Mouse (Mus musculus) gastrocnemius, adult 8-10 months (tissue): ENCODE results near the gene Sympk. TPM values are rescaled to one million over a fixed set of nuclear protein-coding genes. Genes with fewer than 3 reads are reported as not detected.

Experiments used
- DNase-seq, 2 experiments: peaks; one replicate each; pipeline ENCODE4 v3.0.0; 2022; ENCODE audit warnings: low spot score in 2 of 2
- total RNA-seq, 4 experiments: library from RNA; stranded (reverse); gene quantifications; 2 replicates each; pipeline ENCODE4 v1.2.4; 2022

Sympk gene
- total RNA-seq, result 10 to 100 TPM; 70.2 to 93.3 (median 83.6) TPM

- DNase-seq, result peak; percentile 86 to 94
These were observed at the start of gene Sympk for GRCm38 (mm10) chr7:19024096-19024506. Gene Sympk (plus strand): TSS chr7:19024377.

GRCm38 (mm10) chr7:18978381-18978780 lies 45.8 kb upstream of the Sympk start:
- DNase-seq, result no peak

GRCm38 (mm10) chr7:18986503-18986902 lies 37.7 kb upstream of the Sympk start:
- no peak for DNase-seq

- no peak for DNase-seq
These were observed 37.1 kb upstream of the Sympk start, which contains the start of gene Nanos2 for GRCm38 (mm10) chr7:18987100-18987499. Gene Nanos2 (plus strand): TSS chr7:18987400.

- DNase-seq, result no peak
These were observed 36.4 kb upstream of the Sympk start for GRCm38 (mm10) chr7:18987747-18988146.

- no peak for DNase-seq
These were observed 35.4 kb upstream of the Sympk start for GRCm38 (mm10) chr7:18988780-18989179.

GRCm38 (mm10) chr7:18989995-18990394 lies 34.2 kb upstream of the Sympk start:
- no peak for DNase-seq

GRCm38 (mm10) chr7:18990601-18991295 lies 33.4 kb upstream of the Sympk start, which contains the start of gene Mypop:
Gene Mypop (plus strand): TSS chr7:18991245.
- peak; percentile 98 to 100 for DNase-seq

GRCm38 (mm10) chr7:18991660-18992293 lies 32.4 kb upstream of the Sympk start:
- no peak for DNase-seq

- DNase-seq, result peak in 1 of 2 experiments; percentile 33
These were observed 31.9 kb upstream of the Sympk start for GRCm38 (mm10) chr7:18992294-18992675.

GRCm38 (mm10) chr7:18993036-18993435 lies 31.1 kb upstream of the Sympk start:
- DNase-seq, result no peak

- no peak for DNase-seq
These were observed 25.3 kb upstream of the Sympk start for GRCm38 (mm10) chr7:18998835-18999234.

- DNase-seq, result no peak
These were observed 23.8 kb upstream of the Sympk start for GRCm38 (mm10) chr7:19000421-19000820.

GRCm38 (mm10) chr7:19001066-19001806 lies 22.9 kb upstream of the Sympk start:
- peak; percentile 14 to 36 for DNase-seq

- DNase-seq, result no peak
These were observed 22.4 kb upstream of the Sympk start for GRCm38 (mm10) chr7:19001807-19002085.

- no peak for DNase-seq
These were observed 22.1 kb upstream of the Sympk start for GRCm38 (mm10) chr7:19002115-19002514.

- peak; percentile 50 to 54 for DNase-seq
These were observed 21.2 kb upstream of the Sympk start for GRCm38 (mm10) chr7:19002848-19003498.

- DNase-seq, result peak; percentile 88 to 91
These were observed 20.1 kb upstream of the Sympk start, which contains the start of gene Irf2bp1 for GRCm38 (mm10) chr7:19003902-19004630. Gene Irf2bp1 (plus strand): TSS chr7:19004044.

- peak in 1 of 2 experiments; percentile 22 for DNase-seq
These were observed 19.5 kb upstream of the Sympk start for GRCm38 (mm10) chr7:19004631-19005079.

- no peak for DNase-seq
These were observed 18.6 kb upstream of the Sympk start for GRCm38 (mm10) chr7:19005417-19006121.
